Mouse (Mus musculus) testis, postnatal 14 days (tissue): ENCODE data around the gene Rad21l.
"Not testable (repeated sequence)": the region's sequence is repeated elsewhere in the genome, so short reads cannot be mapped to it uniquely, and the experiment has no call there.

ENCODE experiments used
- DNase-seq: peaks from one replicate; pipeline ENCODE4 v3.0.0; 2021; ENCODE audit warnings: low spot score

Rad21l gene

DNA sequence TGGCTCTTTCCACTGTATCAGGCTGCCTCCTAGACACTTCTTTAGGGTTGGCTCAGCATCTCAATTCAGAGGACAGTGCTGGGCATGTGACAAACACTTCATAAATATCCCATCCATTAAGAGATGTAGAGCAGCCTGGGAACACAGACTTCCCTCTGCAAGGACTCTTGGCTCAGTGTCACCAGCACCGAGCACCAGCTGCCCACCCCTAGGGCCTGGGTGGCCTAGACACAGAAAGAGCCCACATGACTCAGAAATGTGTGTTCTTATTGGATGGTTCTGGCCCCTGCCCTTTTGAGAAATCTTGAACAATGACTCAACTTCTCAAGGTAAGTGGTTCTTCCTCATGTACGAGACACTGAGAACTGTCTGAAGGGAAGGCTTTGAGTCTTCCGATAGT lies 40.3 kb downstream of the Rad21l start:
- DNase-seq, result no peak

- no peak for DNase-seq
These were observed 42.0 kb downstream of the Rad21l start for GRCm38 (mm10) chr2:151626296-151626695.

GRCm38 (mm10) chr2:151623776-151624175 lies 44.6 kb downstream of the Rad21l start:
- DNase-seq, result no peak

DNA sequence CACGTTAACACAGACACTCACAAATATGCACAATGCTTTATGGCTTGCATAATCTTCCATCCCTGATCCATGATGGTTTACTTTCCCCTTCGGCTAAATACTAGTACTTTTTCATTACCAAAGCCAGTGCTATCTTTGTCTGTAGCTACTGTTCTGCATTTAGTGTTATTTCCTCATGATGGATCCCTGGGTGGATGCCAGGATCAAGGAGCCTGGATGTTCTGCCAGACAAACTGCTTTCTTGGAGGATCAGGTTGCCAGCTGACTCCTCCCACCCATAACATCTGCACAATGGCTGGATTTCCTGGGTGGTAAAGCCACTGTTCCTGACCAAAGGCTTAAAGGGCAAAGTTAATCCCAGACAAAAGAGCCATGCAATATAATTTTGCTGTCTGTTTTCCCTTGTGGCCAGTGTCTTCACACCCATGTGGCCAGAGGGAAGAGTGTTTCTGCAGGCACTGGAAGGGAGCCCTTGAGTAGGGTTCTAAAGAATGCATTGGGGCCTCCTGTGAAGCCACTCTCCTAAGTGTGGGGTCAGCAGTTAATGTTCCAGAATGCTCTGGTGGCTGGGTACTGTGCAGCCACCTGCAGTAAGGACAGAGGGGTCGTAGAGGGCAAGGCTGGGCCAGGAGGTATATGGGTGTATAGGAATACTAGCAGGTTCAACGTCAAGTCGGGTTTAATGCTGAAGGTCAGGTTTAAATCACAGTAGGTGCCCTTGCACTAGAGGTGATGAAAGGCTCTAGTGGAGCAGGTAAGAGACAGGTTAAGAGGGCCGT lies 51.6 kb downstream of the Rad21l start:
- no peak for DNase-seq

DNA sequence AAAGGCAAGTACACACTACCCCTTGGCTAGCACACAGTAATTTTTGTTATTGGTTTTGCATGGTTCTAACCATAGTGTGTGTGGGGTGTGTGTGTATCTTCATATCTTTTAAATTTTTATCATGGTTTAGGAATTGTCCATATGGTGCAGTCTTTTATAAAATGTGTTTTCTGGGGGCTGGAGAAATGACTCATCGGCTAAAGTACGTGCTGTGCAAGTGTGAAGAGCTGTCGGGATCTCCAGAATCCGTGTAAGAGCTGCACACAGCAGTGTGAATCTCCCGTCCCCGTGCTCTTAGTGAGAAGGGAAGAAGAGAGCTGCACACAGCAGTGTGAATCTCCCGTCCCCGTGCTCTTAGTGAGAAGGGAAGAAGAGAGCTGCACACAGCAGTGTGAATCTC lies 52.6 kb downstream of the Rad21l start:
- DNase-seq, result not testable (repeated sequence)

GRCm38 (mm10) chr2:151609974-151610373 lies 58.4 kb downstream of the Rad21l start:
- no peak for DNase-seq

DNA sequence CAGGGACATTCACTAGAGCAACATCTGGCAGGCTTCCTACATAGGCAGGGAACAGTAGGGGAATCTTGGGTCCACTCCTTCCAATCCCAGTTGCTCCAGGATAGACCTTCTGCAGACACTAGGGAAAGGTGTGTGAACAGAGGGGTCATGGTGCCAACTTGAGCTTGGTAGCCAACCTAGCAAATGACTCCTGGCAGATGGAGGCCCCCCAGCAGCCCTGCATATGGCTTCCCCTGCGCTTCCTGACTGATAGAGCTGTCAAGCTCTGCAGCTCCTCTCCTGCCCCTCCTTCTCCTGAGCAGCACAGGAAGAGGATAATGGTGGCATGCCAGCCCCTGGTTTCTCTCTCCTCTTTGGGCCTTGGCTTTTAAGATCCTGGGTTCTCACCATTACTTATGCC lies 59.9 kb downstream of the Rad21l start:
- no peak for DNase-seq

GRCm38 (mm10) chr2:151605437-151605987 lies 62.8 kb downstream of the Rad21l start:
- no peak for DNase-seq

DNA sequence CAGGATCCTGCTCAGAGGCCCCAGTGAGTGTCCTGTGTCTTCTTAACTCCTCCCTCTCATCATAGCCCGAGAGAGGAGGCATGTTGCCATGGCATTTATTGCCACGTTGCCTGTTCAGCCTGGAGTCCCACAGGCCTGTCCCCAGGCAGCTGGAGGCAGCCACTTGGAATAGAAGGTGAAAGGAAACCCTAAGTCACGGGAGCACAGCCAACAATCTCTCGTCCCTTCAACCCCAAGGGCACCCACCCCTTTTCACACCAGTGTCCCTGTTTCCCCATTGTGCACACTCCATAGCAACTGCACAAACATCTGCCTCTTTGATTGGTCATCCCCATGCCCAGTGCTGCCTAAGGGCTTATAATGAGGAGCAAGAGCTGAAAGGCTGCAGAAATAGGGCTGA lies 64.7 kb downstream of the Rad21l start:
- DNase-seq, result no peak

DNA sequence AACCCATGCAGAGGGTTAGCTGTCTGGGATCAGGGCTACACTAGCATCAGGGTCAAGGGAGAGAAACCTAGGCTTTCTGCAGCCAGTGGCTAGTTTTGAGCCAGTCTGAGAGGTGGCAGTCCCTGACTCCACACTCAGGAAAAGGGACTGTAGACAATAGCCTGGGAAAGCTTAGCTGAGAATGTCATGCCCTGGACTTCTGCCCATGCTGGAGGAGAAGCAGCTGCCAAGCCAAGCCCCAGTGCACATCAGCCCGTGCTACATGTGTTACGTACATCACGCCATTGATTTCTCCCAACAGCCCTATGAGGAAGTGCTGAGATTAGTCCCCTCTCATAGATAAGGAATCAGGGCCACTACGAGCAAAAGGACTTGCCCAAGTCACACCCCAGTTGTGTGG lies 66.2 kb downstream of the Rad21l start:
- no peak for DNase-seq

- no peak for DNase-seq
These were observed 70.3 kb downstream of the Rad21l start for GRCm38 (mm10) chr2:151598068-151598467.
